Mouse (Mus musculus): ENCODE measurements around the gene Exoc3l4. TPM values are rescaled to one million over a fixed set of nuclear protein-coding genes. Genes with fewer than 3 reads are reported as not detected.

Exoc3l4 gene
- total RNA-seq, 1 experiment = 5.6 TPM

- no peaks in the 10 kb centered on the region for H3K36me3 ChIP-seq (ENCODE audit: control insufficient read depth, insufficient read depth, low read length, poor library complexity, severe bottlenecking)
- in situ Hi-C loops (cut with MboI; ENCODE audit: low sequenced_read_pairs in 2 of 2, unreplicated experiment in 2 of 2) = no loop called here
- no peak overlapping the region for H3K4me3 ChIP-seq (ENCODE audit: insufficient read depth in 1 of 2, low read depth in 1 of 2, low read length in 2 of 2, poor library complexity in 1 of 2, severe bottlenecking in 1 of 2)
- no peak for DNase-seq (ENCODE audit: low read depth, low spot score)
- TF ChIP-seq HCFC1 (IDR thresholded peaks at IDR 0.05; ENCODE audit: borderline replicate concordance, insufficient read depth, low read length) = no peak
- H3K9me3 ChIP-seq (ENCODE audit: control insufficient read depth, insufficient read depth, low read depth, low read length) = no peaks in the 10 kb centered on the region
- no peak overlapping the region for H3K27ac ChIP-seq (ENCODE audit: insufficient read depth, low read depth, low read length, poor library complexity, severe bottlenecking)
- H3K9ac ChIP-seq (ENCODE audit: insufficient read depth, low read depth, low read length, poor library complexity, severe bottlenecking) = no peak overlapping the region
- H3K4me1 ChIP-seq (ENCODE audit: control insufficient read depth in 2 of 2, insufficient read depth in 2 of 2, low read length in 2 of 2, poor library complexity in 1 of 2) = peaks cover 0 to 25% of the 10 kb centered on the region in 2 experiments; a peak in 2 of 4 replicates
These were observed 17.4 kb downstream of the Exoc3l4 start for GRCm38 (mm10) chr12:111434164-111434744.

DNA sequence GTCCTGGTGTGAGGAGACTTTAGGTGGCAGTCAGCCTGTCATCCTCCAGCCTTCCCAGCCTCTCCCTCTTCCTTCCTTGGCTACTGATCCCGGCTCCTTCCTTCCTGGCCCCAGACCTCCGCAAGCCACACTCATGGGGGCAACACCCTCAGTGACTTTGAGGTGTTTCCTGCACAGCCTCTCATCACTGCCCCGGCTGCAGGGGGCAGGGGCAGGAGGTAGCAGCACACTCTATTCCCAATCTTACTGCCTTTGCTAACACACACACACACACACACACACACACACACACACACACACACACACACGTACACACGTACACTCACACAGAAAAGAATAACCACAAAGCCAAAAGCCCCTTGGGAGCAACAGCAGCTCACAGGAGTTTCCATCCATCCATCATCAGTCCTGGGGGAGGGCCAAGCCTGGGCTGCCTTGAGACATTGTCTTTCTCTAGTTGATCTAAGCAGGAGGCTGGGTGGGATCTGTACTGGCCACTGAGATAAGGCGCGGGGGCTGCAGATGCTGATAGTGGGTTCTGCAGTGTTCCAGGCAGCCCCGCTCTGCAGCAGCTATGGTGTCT, 18.0 kb downstream of the Exoc3l4 start:
- no peak overlapping the region for H3K27ac ChIP-seq (ENCODE audit: insufficient read depth, low read depth, low read length, poor library complexity, severe bottlenecking)
- H3K4me1 ChIP-seq (ENCODE audit: control insufficient read depth in 2 of 2, insufficient read depth in 2 of 2, low read length in 2 of 2, poor library complexity in 1 of 2) = peaks cover 0 to 22% of the 10 kb centered on the region in 2 experiments; a peak in 2 of 4 replicates

GRCm38 (mm10) chr12:111436170-111436569, 19.4 kb downstream of the Exoc3l4 start:
- H3K27ac ChIP-seq (ENCODE audit: insufficient read depth, low read depth, low read length, poor library complexity, severe bottlenecking) = no peak overlapping the region
- no peak overlapping the region for H3K9ac ChIP-seq (ENCODE audit: insufficient read depth, low read depth, low read length, poor library complexity, severe bottlenecking)
- DNase-seq (ENCODE audit: low read depth, low spot score) = no peak
- no peak overlapping the region for H3K4me3 ChIP-seq (ENCODE audit: insufficient read depth in 1 of 2, low read depth in 1 of 2, low read length in 2 of 2, poor library complexity in 1 of 2, severe bottlenecking in 1 of 2)
- in situ Hi-C loops (cut with MboI; ENCODE audit: low sequenced_read_pairs in 2 of 2, unreplicated experiment in 2 of 2) = no loop called here
- H3K36me3 ChIP-seq (ENCODE audit: control insufficient read depth, insufficient read depth, low read length, poor library complexity, severe bottlenecking) = no peaks in the 10 kb centered on the region
- H3K4me1 ChIP-seq (ENCODE audit: control insufficient read depth in 2 of 2, insufficient read depth in 2 of 2, low read length in 2 of 2, poor library complexity in 1 of 2) = peaks cover 0 to 13% of the 10 kb centered on the region in 2 experiments; a peak in 2 of 4 replicates
- no peaks in the 10 kb centered on the region for H3K9me3 ChIP-seq (ENCODE audit: control insufficient read depth, insufficient read depth, low read depth, low read length)
- TF ChIP-seq MAFK (IDR thresholded peaks at IDR 0.05; ENCODE audit: insufficient read depth, low read depth, low read length) = no peak

More for the DNA sequence above, 18.0 kb downstream of the Exoc3l4 start:
- no peak overlapping the region for H3K4me3 ChIP-seq (ENCODE audit: insufficient read depth in 1 of 2, low read depth in 1 of 2, low read length in 2 of 2, poor library complexity in 1 of 2, severe bottlenecking in 1 of 2)
- H3K9ac ChIP-seq (ENCODE audit: insufficient read depth, low read depth, low read length, poor library complexity, severe bottlenecking) = no peak overlapping the region
- H3K9me3 ChIP-seq (ENCODE audit: control insufficient read depth, insufficient read depth, low read depth, low read length) = no peaks in the 10 kb centered on the region
- in situ Hi-C loops (cut with MboI; ENCODE audit: low sequenced_read_pairs in 2 of 2, unreplicated experiment in 2 of 2) = no loop called here
- no peak for DNase-seq (ENCODE audit: low read depth, low spot score)
- TF ChIP-seq MAFK (IDR thresholded peaks at IDR 0.05; ENCODE audit: insufficient read depth, low read depth, low read length) (no peak), ZNF384 (IDR thresholded peaks at IDR 0.05; ENCODE audit: low read depth, low read length) (no peak), ZC3H11A (IDR thresholded peaks at IDR 0.05; ENCODE audit: borderline replicate concordance, low read depth, low read length) (no peak), HCFC1 (IDR thresholded peaks at IDR 0.05; ENCODE audit: borderline replicate concordance, insufficient read depth, low read length) (no peak), CHD2 (IDR thresholded peaks at IDR 0.05; ENCODE audit: low read depth, low read length) (no peak)
- H3K36me3 ChIP-seq (ENCODE audit: control insufficient read depth, insufficient read depth, low read length, poor library complexity, severe bottlenecking) = no peaks in the 10 kb centered on the region

DNA sequence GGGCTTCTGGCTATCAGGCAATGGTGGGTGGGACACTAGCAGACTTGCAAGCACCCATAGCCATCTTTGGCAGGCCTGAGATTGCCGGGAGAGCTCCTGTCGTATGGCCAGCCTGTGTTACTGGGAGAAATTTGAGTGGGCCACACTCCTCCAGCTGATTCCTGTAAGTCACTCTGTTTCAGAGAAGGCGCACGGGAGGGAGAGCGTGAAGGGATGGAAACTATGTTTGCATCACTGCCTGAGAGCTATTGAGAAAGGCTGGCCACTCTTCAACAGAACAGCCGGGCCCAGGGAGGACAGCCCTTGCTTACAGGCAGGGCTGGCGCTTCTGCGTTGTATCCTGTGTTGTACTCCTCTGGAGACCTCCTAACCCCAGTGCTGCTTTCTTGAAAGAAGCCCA, 19.8 kb downstream of the Exoc3l4 start:
- in situ Hi-C loops (cut with MboI; ENCODE audit: low sequenced_read_pairs in 2 of 2, unreplicated experiment in 2 of 2) = no loop called here
- H3K4me1 ChIP-seq (ENCODE audit: control insufficient read depth in 2 of 2, insufficient read depth in 2 of 2, low read length in 2 of 2, poor library complexity in 1 of 2) = peaks cover 0 to 12% of the 10 kb centered on the region in 2 experiments; a peak in 2 of 4 replicates
- H3K9me3 ChIP-seq (ENCODE audit: control insufficient read depth, insufficient read depth, low read depth, low read length) = no peaks in the 10 kb centered on the region
- no peak for DNase-seq (ENCODE audit: low read depth, low spot score)
- H3K36me3 ChIP-seq (ENCODE audit: control insufficient read depth, insufficient read depth, low read length, poor library complexity, severe bottlenecking) = no peaks in the 10 kb centered on the region
- H3K9ac ChIP-seq (ENCODE audit: insufficient read depth, low read depth, low read length, poor library complexity, severe bottlenecking) = no peak overlapping the region
- TF ChIP-seq CHD2 (IDR thresholded peaks at IDR 0.05; ENCODE audit: low read depth, low read length) (no peak), ZNF384 (IDR thresholded peaks at IDR 0.05; ENCODE audit: low read depth, low read length) (no peak), MAFK (IDR thresholded peaks at IDR 0.05; ENCODE audit: insufficient read depth, low read depth, low read length) (no peak), ZC3H11A (IDR thresholded peaks at IDR 0.05; ENCODE audit: borderline replicate concordance, low read depth, low read length) (no peak), HCFC1 (IDR thresholded peaks at IDR 0.05; ENCODE audit: borderline replicate concordance, insufficient read depth, low read length) (no peak)
- H3K27ac ChIP-seq (ENCODE audit: insufficient read depth, low read depth, low read length, poor library complexity, severe bottlenecking) = no peak overlapping the region
- no peak overlapping the region for H3K4me3 ChIP-seq (ENCODE audit: insufficient read depth in 1 of 2, low read depth in 1 of 2, low read length in 2 of 2, poor library complexity in 1 of 2, severe bottlenecking in 1 of 2)

All from ES-E14 (cell line).